Mouse (Mus musculus) adrenal gland, adult (tissue): ENCODE measurements at regions not wholly inside any gene's neighbourhood (a gene's known extent, or its start where the extent isn't known, plus 50 kb on each side); places are given as distances from the start of the nearest gene placed in this dataset.

Experiments
- DNase-seq, 2 experiments: peaks; one replicate each; pipeline ENCODE4 v3.0.0; 2022 to 2023; ENCODE audit warnings: low spot score in 1 of 2; ENCODE audit not compliant: inconsistent age in 2 of 2

DNA sequence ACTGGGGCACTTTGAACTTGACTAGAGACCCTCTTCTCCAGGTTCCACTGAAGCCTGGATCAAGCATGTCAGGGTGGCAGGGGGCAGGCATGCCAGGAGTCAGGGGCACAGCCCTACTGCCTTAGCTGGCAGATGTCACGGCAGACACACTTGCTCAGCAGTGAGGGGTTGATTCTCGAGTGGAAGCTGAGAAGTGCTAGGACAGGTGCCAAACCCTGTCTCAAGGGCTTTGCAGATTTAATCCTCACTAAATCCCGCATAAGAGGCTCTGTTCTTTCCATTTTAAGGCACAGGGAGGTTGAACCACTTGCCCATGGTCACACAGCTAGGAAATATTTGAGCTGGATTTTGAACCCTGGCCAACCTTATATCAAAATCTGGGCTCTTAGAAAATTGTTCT is 223.5 kb upstream of the Mvb12b start:
- DNase-seq = no peak

DNA sequence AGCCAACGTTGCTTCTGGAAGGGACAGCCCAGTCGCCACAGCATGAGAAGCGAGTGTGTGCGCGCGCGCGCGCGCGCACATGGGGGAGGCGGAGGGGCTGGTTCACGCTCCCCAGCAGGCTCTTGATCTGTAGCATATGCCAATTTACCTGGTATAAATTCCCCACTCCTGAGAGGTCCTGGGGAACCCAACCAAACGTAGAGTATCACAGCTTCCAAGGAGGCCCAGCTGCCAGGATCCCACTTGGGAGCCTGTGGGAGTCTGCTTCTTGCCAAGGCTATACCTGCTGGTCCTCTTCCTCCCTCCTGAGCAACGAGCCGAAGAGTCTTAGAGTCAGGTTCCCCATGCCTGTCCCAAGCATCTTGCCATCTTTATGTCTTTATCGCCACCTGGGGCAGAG is 222.8 kb upstream of the Mvb12b start:
- DNase-seq = no peak

DNA sequence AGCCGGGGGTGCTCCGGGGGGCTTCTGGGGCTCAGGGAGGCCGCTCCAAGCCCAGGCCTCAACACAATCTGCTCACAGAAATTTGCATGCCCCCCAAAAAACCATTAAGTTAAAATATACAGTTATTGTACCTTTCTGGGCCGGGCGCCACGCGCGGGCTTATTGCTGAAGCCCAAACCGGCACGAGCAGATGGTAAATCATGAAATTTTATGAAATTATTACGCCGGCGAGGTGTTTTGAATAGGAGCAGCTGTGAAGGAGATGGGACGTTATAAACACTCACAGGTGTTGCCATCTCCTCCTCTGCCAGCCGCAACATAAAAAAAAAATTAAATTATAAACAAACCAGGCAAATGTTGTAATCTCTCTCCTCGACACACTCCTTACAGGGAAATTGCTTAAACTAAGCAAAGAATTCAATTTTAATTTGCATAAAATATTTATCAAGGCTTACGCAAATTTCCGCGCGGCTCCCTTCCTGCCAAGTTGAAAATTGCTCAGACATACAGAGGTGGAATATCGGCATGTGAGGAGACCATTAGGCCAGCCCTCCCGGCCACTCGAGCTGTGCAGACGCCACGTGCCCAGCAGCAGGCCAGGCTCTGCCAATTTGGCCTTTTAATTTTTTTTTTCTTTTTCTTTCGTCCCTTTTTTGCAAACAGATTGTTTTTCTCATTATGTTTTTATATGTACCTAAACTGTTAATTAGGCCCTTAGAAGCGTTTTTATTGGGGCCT is 220.0 kb upstream of the Mvb12b start:
- DNase-seq = no peak

DNA sequence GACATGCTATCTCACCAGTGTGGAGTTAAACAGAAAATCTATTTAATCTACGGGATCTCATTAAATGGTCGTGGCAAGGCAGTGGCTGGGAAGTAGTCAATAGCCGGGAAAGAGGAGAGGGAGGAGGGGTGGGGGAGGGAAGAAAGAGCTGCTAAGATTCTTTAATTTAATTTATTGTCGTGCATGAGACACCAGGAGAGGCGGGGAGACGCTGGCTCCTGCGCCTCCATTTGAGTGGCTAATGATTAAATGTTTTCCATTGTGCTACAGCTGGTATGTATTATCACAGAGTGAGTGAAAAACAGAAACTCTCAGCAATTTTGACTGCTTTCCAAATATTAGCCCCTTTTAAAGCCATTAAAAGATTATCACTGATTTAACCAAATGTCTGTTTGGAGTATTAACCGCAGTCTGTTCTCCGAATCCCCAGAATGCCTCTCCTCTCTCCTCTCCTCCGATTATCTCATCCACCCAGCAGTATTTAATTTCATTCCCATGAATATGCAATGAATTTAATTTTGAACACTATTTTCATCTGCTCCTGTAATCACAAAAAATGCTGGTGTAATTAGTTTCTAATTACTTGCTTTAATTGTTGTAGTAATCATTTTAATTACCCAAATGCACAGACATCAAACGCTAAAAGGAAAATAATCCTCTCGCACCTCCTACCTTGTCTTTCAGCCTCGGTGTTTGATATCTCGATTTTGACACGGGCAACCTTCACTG is 219.3 kb upstream of the Mvb12b start:
- no peak for DNase-seq

DNA sequence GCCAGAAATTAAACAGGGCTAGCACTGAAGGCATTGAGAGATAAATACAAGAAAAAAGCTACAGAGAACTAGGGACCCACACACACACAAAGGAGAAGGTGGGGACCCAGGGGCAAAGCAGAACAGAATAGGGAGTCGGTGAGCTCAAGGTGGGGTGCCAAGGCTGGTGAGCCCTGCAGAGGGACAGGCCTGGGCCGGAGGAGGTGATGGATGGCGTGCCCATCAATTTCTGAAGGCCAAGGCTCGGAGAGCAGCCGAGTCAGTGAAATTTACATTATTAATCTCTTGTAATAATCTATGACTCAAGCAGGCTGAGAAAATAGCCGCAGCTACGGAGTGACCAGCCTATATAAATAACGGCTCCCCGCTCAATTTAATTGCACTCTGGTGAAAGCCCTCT is 218.5 kb upstream of the Mvb12b start:
- peak in 1 of 2 experiments; percentile 54 for DNase-seq

DNA sequence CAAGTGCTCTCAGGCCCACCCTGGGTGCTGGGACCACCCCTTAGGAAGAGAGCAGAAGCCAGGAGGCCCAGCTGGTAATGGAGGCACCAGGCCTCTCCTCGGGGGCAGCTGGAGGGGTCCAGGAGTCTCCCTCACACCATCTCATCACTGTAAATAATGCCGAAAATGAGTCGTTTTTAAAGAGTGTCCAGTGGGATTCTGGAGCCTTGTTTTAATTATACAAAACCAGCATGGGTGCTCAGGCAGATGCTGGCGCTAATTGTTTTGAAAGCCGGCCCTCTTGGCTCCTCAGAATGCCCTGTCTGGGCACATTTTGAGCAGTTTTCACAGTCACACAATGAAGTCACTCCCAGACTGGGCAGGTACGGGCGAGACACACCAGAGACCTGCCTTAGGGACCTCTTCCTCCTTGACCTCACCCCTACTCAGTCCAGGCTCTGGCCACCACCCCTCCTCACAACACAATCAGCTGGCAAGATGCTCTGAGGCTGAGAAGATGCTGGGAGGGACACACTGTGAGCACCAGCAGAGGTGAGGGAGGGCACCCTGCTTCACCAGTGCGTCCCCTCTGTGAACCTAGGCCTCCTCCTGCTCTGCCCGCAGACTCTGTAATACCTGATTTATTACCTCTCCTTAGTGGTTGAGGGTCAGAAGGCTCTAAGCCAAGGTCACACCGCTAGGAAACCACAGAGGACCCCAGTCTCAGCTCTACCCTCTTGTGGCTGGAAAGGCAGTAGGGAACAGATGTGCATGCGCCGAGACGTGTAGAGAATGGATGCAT is 217.7 kb upstream of the Mvb12b start:
- no peak for DNase-seq

DNA sequence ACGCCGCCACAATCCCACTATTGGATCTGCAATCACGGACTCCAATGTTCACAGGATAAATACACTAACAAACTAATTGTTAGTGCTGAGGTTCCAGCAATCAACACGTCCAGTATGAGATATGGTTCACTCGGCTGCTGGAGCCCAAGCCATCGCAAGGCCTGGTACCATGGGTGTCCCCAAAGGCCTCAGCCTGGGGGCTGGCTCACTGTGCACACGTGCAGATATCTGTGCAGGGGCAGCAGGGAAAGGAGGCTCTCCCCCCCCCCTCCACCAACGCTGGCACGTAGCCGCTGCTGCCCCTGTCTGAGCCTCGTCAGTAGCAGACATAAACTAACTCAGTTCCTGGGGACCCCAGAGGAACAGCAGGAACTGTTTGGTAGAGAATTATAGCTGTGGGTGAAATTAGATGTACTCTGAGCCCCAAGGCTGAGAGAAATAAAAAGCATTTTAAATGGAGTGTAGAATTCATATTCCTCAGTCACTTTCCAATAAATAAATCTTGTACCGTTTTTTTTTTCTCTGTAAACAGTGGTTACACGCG is 210.3 kb upstream of the Mvb12b start:
- no peak for DNase-seq

DNA sequence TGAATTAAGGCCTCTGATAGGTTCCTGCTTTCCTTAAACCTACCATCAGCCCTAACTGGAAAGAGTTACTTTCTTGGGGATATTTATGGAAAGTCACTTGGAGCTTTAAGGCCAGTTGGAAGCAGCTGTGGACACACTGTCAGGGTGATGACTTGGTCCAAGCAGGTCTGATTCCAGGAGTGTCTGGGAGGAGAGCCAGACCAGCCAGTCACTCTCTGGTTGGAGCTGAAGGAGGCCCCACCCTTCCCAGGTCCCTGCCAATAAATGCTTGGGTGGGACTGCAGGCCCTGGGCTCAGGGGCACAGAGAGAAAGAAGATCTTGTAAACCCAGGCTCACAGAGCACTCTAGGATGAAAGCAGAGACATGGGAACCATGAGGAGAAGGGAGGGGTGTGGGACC is 208.8 kb upstream of the Mvb12b start:
- DNase-seq = no peak

DNA sequence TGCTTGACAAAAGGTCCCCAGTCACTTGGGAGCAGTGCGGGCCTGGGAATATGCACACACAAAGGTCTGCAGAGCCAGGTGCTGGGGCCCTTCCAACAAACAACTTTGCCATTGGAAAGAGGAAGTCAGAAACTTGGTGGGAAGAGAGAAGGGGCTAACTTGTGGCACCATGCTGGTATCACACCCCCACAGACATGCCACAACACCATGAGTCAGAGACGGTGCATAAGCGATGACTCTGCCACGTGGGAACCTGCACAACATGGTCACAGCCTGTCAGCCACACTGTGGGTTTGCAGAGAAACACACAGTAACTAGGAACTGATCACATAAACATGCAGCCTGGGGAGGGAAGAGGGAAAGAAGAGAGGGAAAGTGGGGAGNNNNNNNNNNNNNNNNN is 201.1 kb upstream of the Mvb12b start:
- no peak for DNase-seq

DNA sequence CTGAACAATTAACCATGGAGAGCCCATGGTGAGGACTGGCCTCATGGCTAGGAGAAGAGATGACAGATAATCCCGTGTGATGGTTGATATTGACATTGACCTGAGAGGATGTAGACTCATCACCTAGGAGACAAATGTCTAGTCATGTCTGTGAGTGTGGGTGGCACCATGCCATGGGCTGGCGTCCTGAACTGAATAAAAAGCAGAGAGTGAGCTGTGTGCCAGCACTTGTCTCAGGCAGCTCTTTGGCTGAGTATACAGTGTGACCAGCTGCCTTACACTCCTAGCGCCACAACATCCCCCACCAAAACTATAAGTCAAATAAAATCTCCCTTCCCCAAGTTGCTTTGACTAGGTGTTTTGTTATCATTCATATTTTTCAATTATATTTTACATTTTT is 198.4 kb upstream of the Mvb12b start:
- no peak for DNase-seq

DNA sequence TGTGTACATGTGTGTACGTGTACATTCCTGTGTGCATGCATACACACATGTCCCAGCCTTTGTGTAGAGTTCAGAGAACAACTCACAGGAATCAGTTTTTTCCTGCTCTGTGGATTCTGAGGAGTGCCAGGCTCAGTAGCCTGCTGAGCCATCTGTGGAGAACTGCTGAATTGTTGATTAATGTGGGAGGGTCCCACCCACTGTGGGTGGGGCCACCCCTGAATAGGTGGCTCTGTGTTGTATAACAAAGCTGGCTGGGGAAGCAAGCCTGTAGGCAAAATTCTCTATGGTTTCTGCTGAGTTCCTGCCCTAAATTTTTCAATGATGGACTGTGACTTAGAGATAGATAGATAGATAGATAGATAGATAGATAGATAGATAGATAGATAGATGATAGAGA is 196.8 kb upstream of the Mvb12b start:
- no peak for DNase-seq

DNA sequence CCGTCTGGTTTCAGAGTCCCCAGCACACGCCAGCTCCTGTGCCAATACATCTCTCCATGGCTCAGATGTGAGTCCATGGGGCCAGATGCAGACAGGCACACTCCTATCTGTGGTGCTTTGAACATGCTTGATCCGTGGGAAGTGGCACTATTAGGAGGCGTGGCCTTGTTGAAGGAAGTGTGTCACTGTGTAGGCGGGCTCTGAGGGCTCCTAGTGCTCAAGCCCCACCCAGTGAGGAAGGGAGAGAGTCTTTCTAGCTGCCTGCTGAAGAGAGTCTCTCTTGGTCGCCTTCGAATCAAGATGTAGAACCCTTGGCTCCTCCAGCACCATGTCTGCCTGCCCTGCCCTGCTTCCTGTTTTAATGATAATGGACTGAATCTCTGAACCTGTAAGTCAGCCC is 194.7 kb upstream of the Mvb12b start:
- no peak for DNase-seq

DNA sequence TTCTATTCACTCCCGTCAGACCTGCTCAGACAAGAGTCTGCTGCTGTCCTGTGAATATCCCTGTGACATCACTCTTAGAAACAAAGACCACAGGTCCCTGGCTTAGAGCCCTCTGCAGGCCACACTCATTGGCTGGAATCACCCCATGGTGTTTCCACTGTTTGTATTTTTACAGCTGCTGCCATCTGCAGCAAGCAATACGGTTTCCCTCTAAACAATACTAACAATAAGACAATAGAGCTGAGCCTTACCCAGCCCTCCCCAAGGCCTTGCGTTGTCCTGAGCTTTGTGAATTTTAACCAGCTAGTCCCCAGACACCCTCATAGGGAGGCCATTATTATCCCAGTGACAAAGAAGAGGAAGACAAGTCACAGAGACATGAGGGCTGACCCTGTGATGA is 192.4 kb upstream of the Mvb12b start:
- no peak for DNase-seq

DNA sequence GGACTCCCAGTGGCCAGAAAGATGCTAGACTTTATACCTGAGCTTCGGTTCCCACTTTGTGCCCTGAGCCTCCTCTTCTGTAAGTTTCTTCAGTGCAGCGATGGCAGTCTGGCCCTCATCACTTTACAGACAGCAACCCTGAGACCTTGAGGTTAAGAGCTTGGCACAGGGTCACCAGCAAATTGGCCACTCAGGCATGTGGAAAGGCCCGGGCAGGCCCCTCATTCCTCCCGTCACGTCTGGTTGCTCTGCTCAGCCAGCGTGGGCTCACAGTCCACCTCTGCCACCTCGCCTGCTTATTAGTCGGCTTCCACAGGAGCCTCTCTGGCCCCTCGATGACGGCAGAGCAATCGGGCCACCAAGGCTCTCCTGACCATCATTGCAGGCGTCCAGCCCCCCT is 191.5 kb upstream of the Mvb12b start:
- no peak for DNase-seq

DNA sequence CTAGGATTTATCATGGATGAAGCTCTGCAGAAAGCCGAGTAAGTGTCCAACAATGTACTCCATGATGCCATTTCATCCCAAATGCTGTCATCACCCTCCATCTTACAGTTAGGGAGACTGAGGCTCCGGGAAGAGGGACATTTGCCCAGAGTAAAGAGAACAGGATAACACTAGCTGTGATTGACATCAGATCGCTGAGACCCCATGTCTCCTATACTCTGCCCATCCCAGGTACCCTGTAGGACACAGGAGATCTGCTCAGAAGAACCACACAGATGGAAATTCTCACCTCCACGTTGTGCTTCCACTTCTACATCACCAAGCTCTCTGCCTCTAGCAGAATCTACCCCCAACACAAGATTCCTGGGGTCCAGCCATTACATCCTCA is 191.1 kb upstream of the Mvb12b start:
- DNase-seq = no peak

DNA sequence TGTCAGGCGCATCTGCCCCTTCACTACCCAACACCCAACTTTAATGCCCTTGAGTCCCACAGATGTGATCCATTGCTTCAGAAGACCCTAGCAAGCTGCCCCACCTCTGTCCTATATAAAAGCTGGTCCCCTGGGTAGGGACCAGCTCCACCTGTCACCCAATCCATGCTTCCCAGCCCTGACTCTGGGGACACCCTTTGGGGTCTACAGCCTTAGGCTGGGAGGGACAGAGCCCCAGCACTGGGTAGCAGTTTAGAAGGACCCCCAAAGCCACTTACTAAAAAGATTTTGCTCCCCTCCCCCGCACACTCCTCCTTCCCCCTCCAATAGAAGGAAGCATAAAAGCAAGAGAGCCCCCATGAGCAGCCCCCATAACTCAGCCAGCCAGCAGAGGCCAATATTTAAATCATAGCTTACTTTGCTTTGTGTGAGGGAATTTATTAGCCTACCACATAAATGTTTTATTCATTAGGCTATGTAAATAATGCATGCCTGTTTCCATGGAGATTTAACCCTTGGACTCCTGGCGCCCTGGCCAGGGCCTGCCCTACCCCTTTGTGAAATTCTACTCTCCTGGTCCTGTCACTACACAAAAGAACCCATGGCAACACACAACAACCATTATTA is 190.6 kb upstream of the Mvb12b start:
- no peak for DNase-seq

DNA sequence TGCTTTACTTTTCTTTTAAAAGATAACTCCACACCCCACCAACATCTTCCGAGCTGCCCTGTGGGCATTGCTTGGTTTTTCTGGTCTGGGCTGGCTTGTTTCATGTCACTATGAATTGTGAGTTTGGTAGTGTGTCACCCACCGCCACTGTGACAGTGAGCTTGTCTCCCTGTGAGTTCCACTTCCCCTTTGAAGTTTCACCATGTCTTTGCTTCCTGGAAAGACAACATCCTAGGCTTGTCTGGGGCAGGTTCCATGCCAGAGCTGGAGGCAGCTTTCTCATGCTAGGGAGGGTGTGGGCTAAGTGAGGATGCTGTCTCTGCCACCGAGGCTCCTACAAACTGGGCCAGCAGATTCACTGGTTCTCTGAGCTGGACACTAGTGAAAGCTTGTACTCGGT is 188.6 kb upstream of the Mvb12b start:
- DNase-seq = no peak

DNA sequence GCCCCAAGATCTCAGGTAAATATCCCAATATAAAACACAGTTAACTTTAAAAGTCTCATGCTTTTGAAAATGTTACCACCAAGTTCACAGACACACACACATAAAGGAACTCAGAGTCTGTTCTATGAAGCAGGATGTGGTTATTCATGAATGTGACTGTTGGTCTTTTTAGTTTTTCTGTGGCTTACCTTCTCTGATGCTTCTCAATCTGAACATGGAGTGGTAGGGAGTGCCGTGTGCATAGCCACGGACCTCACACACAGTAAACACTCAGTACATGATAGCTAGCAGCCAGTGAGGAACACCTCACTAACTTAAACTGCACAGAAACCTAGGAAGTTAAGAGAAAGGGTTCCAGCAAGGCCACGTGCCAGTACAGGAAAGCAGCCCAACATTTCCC is 186.3 kb upstream of the Mvb12b start:
- DNase-seq = no peak

DNA sequence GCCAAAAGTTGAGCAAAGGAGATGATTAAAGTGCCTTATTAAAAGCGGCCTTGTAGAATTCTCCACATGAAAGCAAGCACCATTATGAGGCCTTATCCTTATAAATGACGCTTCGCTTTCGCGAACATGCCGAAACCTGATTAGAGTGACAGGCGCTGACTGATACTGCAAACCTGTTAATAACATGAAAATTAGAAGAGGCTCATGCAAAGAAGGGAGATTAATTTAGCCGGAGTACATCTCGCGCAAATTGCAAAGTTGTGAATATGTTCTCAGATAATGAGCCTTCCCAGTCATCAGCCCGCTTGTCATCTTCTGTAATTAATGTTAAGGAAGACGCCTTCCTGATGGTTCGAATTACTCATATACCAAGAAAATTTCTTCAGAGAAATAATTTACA is 177.8 kb upstream of the Mvb12b start:
- DNase-seq = no peak

DNA sequence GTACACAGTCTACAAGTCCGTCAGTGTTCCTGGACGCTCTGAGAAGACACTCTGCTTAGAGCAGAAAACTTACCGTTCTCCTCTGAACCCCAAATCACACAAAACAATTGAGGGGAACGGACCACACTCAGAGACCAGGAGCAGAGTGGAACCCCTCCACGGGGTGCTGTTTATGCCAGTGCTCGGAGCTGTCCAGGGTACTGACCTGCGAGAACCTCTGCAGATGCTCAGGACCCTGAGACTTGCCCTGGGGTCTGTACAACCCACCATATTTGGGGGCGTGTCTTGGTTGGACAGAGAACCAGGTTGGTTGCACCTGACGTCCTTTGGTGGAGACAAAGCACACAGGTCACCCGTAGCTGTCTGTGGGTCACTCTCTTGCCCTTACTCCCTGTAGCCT is 177.3 kb upstream of the Mvb12b start:
- peak; percentile 8 to 48 for DNase-seq

DNA sequence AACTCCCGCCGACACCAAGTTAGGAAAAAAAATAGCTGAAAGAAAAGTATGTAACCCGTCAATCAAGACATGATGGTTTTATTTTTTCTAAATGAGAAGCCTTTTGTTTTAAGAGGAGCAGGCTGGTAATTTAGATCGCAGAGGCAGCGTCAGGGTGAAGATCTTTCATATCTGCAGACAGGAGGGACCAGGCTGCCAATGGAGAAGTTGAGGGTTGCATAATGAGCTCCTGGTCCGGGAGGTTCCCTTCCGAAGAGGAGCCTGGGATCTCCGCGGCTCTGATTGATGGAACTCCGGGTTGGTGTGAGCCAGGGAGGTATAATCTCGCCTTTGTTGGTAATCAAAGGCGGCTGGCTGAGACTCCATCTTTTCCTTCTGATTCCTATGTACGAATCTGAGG is 168.8 kb upstream of the Mvb12b start:
- no peak for DNase-seq
